Mouse (Mus musculus): ENCODE results near the gene Ccdc61. TPM values are rescaled to one million over a fixed set of nuclear protein-coding genes. Genes with fewer than 3 reads are reported as not detected.

Ccdc61 gene
- polyA plus RNA-seq, 1 experiment: 14.7 TPM

DNA sequence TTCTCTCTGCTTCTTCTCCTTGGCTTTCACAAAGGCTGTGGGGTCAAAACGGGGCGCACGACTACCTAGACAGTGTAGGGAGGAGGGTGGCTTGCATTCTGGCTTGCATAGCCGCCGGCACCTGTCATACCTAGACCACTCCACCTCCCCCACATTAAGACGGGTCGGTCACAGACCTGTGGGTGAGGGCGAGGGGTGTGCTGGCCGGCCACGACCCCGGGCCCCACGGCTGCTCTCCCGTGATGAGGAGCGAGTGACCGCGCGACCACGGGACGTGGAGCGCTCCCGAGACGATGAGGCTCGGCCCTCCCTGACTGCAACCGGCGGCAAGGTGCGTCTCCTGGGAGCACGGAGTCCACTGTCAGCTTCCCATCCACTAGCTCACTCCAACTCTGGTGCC, 17.2 kb downstream of the Ccdc61 start:
- no peak overlapping the region for H3K27ac ChIP-seq (ENCODE audit: insufficient read depth, low read length)
- no peak for TF ChIP-seq CTCF (IDR thresholded peaks at IDR 0.05; ENCODE audit: extremely low read depth, insufficient read depth, low read length)
- TF ChIP-seq POLR2A (IDR thresholded peaks at IDR 0.05; ENCODE audit: extremely low read depth, insufficient read depth, low read length): no peak
- H3K4me1 ChIP-seq (ENCODE audit: control insufficient read depth, insufficient read depth, low read length): peaks cover 1% of the 10 kb centered on the region; the same call in 1 of the 2 replicates
- H3K4me3 ChIP-seq (ENCODE audit: insufficient read depth, low read length): peak overlapping the region; percentile 46

DNA sequence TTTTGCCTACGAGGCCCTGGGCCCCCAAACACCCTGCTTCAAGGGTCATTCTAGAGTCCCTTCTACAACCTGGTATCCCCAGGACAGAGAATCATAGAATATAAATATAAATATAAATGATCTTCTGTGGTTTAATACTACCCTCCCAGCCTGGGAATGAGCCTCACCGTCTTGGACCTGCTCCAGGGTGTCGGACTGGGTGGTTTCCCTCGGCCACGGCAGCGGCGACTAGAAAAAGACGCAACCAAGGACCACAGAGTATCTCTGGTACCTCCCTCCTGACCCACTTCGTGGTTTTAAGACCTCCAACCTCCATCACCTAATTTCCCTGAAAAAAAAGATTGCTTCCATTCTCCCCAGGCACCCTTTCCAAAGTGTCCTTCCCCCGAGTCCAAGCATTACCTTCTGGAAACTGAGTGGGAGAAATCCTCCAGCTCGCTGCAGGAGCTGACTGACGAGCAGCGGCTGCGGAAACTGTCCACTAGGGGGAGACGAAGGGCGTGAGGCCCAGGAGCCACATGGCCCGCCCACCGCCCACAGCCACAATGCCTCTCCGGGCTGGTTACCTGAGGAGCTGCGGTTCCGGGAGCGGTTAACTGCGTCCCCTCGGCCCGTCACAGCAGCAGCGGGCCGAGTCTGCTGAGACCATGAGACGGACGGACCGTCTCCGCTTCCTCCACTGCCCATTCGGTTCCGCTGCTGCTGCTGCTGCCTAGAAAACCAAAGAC, 18.2 kb downstream of the Ccdc61 start:
- Histone ChIP-seq H3K4me1 (ENCODE audit: control insufficient read depth, insufficient read depth, low read length) (peaks cover 1% of the 10 kb centered on the region; the same call in 1 of the 2 replicates), H3K27ac (ENCODE audit: insufficient read depth, low read length) (no peak overlapping the region), H3K4me3 (ENCODE audit: insufficient read depth, low read length) (peak overlapping the region; percentile 46)
- TF ChIP-seq POLR2A (IDR thresholded peaks at IDR 0.05; ENCODE audit: extremely low read depth, insufficient read depth, low read length) (0 out of 2 replicates have a peak, but pooled peaks have one; percentile 12), CTCF (IDR thresholded peaks at IDR 0.05; ENCODE audit: extremely low read depth, insufficient read depth, low read length) (peak; percentile 63)

DNA sequence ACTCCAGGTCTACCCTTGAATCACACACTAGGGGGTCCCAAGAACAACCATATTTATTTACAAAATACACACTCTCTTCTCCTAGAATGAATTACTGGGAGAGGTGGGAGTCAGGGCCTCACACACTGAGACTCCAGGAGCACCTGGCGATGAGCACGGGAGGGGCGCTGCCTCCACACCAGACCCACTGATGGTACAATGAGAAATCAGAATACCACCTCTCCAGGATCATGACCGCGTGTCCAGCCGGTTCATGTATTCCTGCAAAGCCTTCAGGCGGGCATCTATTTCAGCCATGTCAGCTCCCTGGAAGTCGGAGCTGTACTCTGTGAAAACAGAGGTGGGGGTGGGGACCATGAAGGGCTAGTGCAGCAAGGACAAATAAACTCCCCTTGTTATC, 19.4 kb downstream of the Ccdc61 start:
- Histone ChIP-seq H3K4me3 (ENCODE audit: insufficient read depth, low read length) (no peak overlapping the region), H3K27ac (ENCODE audit: insufficient read depth, low read length) (no peak overlapping the region), H3K4me1 (ENCODE audit: control insufficient read depth, insufficient read depth, low read length) (no peaks in the 10 kb centered on the region)
- TF ChIP-seq POLR2A (IDR thresholded peaks at IDR 0.05; ENCODE audit: extremely low read depth, insufficient read depth, low read length): no peak
- no peak for TF ChIP-seq CTCF (IDR thresholded peaks at IDR 0.05; ENCODE audit: extremely low read depth, insufficient read depth, low read length)

DNA sequence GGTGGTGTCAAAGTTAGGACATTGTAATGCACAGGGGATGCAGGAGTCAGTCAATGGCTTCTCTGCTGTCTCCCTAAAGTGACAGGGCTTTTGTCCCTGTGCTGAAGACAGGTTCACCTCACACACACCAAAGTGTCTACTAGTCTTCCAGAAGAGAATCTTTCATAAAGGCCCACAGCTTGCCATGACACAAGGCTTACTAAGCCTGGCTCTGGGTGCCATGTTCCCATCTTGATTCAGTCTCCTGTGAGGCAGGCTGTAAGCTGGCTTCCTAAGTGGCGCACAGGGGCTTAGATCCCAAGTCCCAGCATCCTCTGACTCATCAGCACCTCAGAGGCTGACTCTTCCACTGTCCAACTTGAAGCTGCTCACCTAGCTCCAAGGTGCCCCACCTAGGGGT, 23.3 kb downstream of the Ccdc61 start:
- no peak for TF ChIP-seq CTCF (IDR thresholded peaks at IDR 0.05; ENCODE audit: extremely low read depth, insufficient read depth, low read length)
- TF ChIP-seq POLR2A (IDR thresholded peaks at IDR 0.05; ENCODE audit: extremely low read depth, insufficient read depth, low read length): no peak
- H3K27ac ChIP-seq (ENCODE audit: insufficient read depth, low read length): no peak overlapping the region
- no peaks in the 10 kb centered on the region for H3K4me1 ChIP-seq (ENCODE audit: control insufficient read depth, insufficient read depth, low read length)
- H3K4me3 ChIP-seq (ENCODE audit: insufficient read depth, low read length): no peak overlapping the region

DNA sequence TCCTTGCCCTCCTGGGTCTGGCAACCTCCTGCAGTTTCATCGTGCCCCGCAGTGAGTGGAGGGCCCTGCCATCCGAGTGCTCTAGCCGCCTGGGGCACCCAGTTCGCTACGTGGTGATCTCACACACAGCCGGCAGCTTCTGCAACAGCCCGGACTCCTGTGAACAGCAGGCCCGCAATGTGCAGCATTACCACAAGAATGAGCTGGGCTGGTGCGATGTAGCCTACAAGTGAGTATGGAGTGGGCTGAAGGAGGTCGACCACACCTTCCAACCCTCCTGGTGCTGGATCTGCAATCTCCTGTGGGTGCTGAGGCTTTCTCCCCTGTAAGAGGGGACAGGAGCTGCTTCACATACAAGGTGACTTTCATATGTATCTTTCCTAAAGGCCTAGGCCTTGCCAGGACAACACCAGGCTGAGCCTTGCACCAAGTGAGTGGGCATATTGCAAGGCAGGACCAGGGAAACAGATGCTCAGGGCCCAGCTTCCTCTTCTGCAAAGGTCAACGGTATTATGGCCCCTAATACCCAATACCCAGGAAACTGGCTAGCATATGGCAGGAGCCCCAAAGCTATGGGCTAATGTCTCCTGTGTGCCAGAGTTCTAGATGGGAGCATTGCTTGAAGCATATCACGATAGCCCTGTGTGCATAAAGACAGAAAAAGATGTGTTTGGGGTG, 25.3 kb downstream of the Ccdc61 start:
- no peaks in the 10 kb centered on the region for H3K4me1 ChIP-seq (ENCODE audit: control insufficient read depth, insufficient read depth, low read length)
- peak overlapping the region; percentile 8; the same call in 1 of the 2 replicates for H3K4me3 ChIP-seq (ENCODE audit: insufficient read depth, low read length)
- TF ChIP-seq POLR2A (IDR thresholded peaks at IDR 0.05; ENCODE audit: extremely low read depth, insufficient read depth, low read length) (no peak), CTCF (IDR thresholded peaks at IDR 0.05; ENCODE audit: extremely low read depth, insufficient read depth, low read length) (no peak)
- H3K27ac ChIP-seq (ENCODE audit: insufficient read depth, low read length): no peak overlapping the region

DNA sequence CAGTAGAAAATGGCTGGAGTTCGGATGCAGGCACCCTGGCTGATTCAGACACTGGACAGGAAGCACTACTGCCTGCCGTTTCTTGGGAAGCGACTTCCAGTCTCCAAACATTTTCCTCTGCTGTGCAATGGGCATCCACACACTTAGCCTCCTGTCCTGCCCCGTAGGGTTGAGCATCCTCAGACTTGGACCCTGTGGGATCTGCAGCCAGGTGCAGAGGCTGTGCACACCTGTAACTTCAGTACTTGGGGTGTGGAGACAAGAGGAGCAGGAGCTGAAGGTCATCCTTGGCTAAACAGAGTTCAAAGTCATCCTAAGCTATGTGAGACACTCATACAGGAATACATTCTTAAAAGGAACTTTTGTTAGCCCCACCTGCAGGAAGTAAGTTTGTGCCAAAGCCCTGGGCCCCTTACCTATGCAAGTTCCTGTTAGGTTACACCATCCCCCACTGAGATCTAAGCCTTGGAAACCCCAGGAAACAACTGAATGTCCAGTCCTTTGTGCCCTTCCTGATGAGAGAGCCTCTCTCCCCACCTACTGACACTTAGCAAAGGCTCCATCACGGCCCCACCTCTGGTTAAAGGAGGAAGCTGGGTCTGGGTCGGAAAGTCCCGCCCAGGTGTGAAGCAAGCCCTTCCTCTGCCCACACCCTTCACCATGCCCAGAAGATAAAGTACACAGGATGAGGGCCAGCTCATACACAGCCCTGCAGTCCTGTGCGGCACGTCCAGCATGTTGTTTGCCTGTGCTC, 26.0 kb downstream of the Ccdc61 start:
- H3K27ac ChIP-seq (ENCODE audit: insufficient read depth, low read length): peak overlapping the region; percentile 23; the same call in 1 of the 2 replicates
- H3K4me1 ChIP-seq (ENCODE audit: control insufficient read depth, insufficient read depth, low read length): no peaks in the 10 kb centered on the region
- peak overlapping the region; percentile 8; the same call in 1 of the 2 replicates for H3K4me3 ChIP-seq (ENCODE audit: insufficient read depth, low read length)
- TF ChIP-seq POLR2A (IDR thresholded peaks at IDR 0.05; ENCODE audit: extremely low read depth, insufficient read depth, low read length): peak; percentile 39; the same call in 1 of the 2 replicates
- no peak for TF ChIP-seq CTCF (IDR thresholded peaks at IDR 0.05; ENCODE audit: extremely low read depth, insufficient read depth, low read length)

DNA sequence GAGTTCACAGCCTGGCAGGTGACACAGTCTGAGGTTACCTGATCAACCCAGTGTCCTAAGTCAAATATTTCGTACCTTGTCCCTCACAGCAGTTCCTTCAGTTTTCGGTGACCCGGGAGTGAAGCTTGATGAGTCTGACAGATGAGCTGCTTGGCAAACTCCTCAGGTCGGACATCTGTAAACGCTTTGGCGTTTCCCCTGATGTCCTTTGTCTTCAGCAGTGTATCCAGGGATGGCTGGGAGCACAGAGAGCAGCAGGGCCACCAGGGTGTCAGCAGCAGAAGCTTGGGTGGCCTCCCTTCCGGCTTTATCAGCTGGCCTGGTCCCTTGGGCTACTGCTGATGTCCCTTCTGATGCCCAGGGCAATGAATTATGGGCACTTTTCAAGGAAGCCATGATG, 31.5 kb downstream of the Ccdc61 start:
- no peak overlapping the region for H3K4me3 ChIP-seq (ENCODE audit: insufficient read depth, low read length)
- TF ChIP-seq POLR2A (IDR thresholded peaks at IDR 0.05; ENCODE audit: extremely low read depth, insufficient read depth, low read length): no peak
- TF ChIP-seq CTCF (IDR thresholded peaks at IDR 0.05; ENCODE audit: extremely low read depth, insufficient read depth, low read length): no peak
- H3K4me1 ChIP-seq (ENCODE audit: control insufficient read depth, insufficient read depth, low read length): no peaks in the 10 kb centered on the region
- no peak overlapping the region for H3K27ac ChIP-seq (ENCODE audit: insufficient read depth, low read length)

DNA sequence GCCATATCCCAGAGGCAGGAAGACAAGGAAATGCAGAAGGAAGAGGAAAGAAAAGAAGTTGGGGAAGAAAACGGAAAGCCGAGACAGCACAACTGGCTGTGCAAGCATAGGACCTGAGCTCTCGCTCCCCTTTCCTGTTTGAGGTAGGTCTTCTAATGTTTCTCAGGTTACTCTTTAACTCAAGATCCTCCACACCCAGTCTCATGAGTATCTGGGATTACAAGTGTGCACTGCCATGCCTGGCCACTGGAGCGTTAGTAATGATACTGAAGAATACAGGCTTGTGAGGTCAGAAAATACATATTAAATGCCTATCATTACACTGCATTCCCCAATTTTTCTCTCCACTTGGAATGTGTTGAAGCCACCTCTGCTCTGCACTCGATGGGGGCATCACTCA, 34.8 kb downstream of the Ccdc61 start:
- H3K4me1 ChIP-seq (ENCODE audit: control insufficient read depth, insufficient read depth, low read length): no peaks in the 10 kb centered on the region
- H3K27ac ChIP-seq (ENCODE audit: insufficient read depth, low read length): no peak overlapping the region
- TF ChIP-seq POLR2A (IDR thresholded peaks at IDR 0.05; ENCODE audit: extremely low read depth, insufficient read depth, low read length): no peak
- H3K4me3 ChIP-seq (ENCODE audit: insufficient read depth, low read length): no peak overlapping the region

DNA sequence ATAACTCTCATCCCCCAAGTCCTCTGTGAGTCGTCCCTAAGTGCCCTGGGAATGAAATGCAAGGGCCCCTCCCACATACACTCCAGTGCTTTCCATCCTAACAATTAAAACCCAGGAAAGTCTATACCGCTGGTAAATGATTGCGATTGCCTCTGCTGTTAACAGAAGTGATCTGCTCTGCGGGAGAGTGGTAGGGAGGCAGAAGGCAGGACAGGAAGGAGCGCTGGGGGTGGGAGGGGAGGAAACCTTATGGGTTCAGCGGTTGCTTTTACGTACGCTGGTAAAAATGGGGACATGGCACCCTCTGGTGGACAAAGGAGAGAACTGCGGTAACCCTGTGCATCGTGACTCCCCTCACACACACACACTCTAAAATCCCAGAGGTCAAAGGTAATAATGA, 37.0 kb downstream of the Ccdc61 start:
- no peaks in the 10 kb centered on the region for H3K4me1 ChIP-seq (ENCODE audit: control insufficient read depth, insufficient read depth, low read length)
- H3K4me3 ChIP-seq (ENCODE audit: insufficient read depth, low read length): peak overlapping the region; percentile 26
- H3K27ac ChIP-seq (ENCODE audit: insufficient read depth, low read length): no peak overlapping the region
- TF ChIP-seq POLR2A (IDR thresholded peaks at IDR 0.05; ENCODE audit: extremely low read depth, insufficient read depth, low read length) (no peak), CTCF (IDR thresholded peaks at IDR 0.05; ENCODE audit: extremely low read depth, insufficient read depth, low read length) (peak; percentile 89)
